Comparison of ENCODE assay signal across 8 mouse cellular contexts in genomic region chr9:44655098-44656066, GRCm38 (mm10). TPM values are rescaled to one million over a fixed set of nuclear protein-coding genes. Genes with fewer than 3 reads are reported as not detected.
A peak's percentile ranks its signal among the peaks of the same experiment; 100 is the strongest.
DNase-seq lines count a peak whose midpoint lies in the region; ATAC-seq and TF ChIP-seq lines count a peak whose summit lies in the region.

No protein-coding gene starts in this region.

- no peak overlapping the region for H3K4me3 ChIP-seq in cerebellum, adult 2 months (replicated peaks; ENCODE audit: insufficient read depth, low read depth, low read length)
- H3K4me3 ChIP-seq in forebrain, embryonic 16.5 days (replicated peaks; ENCODE audit: low read length): no peak overlapping the region; the same call in 1 of the 2 replicates
- 0 out of 2 replicates have a peak overlapping the region, but pooled peaks have one; percentile 1 for H3K4me3 ChIP-seq in hindbrain, embryonic 11.5 days (ENCODE audit: low read depth, low read length)

- peak overlapping the region; percentile 24 for H3K4me2 ChIP-seq in forebrain, embryonic 16.5 days (ENCODE audit: low read length)
- H3K4me2 ChIP-seq in hindbrain, embryonic 11.5 days (replicated peaks; ENCODE audit: low read depth, low read length): peak overlapping the region; percentile 22

- 13% methylated on average over 26 of the region's 26 CpGs for WGBS in cerebellum, adult 2 months
- 25% methylated on average over 26 of the region's 26 CpGs for WGBS in forebrain, embryonic 16.5 days
- WGBS in hindbrain, embryonic 11.5 days: 31% methylated on average over 26 of the region's 26 CpGs

- peak; percentile 59; the same call in 1 of the 2 replicates for ATAC-seq in forebrain, embryonic 16.5 days
- ATAC-seq in hindbrain, embryonic 11.5 days (ENCODE audit: low FRiP score): peak; percentile 54; the same call in 1 of the 2 replicates

- H3K9ac ChIP-seq in forebrain, embryonic 16.5 days (replicated peaks; ENCODE audit: low read depth, low read length): no peak overlapping the region
- H3K9ac ChIP-seq in hindbrain, embryonic 11.5 days (ENCODE audit: low read depth, low read length): no peak overlapping the region

- peak; percentile 66 for TF ChIP-seq CTCF in cerebellum, adult 2 months (IDR thresholded peaks at IDR 0.05; ENCODE audit: borderline replicate concordance, insufficient read depth, low read depth, low read length)

- no peaks in the 10 kb centered on the region for H3K27me3 ChIP-seq in cerebellum, adult 2 months (ENCODE audit: control insufficient read depth, insufficient read depth, low read length)
- H3K27me3 ChIP-seq in forebrain, embryonic 16.5 days (replicated peaks; ENCODE audit: control insufficient read depth, insufficient read depth, low read length): no peaks in the 10 kb centered on the region
- H3K27me3 ChIP-seq in hindbrain, embryonic 11.5 days (ENCODE audit: control insufficient read depth, insufficient read depth, low read length): no peaks in the 10 kb centered on the region

- H3K9me3 ChIP-seq in forebrain, embryonic 16.5 days (ENCODE audit: control insufficient read depth, low read length): no peaks in the 10 kb centered on the region
- no peaks in the 10 kb centered on the region for H3K9me3 ChIP-seq in hindbrain, embryonic 11.5 days (ENCODE audit: control insufficient read depth, low read length)

- TF ChIP-seq POLR2A in cerebellum, adult 2 months (IDR thresholded peaks at IDR 0.05; ENCODE audit: borderline replicate concordance, insufficient read depth, low read length): no peak

- DNase-seq in layer of hippocampus, adult 11-12 months (ENCODE audit: low spot score): peak; percentile 63
- no peak for DNase-seq in layer of hippocampus, adult 9-11 months
- DNase-seq in cerebellum, adult 2 months: peak; percentile 66 to 68
- DNase-seq in hindbrain, embryonic 11.5 days (ENCODE audit: low spot score): peak; percentile 85
- DNase-seq in layer of hippocampus, postnatal 10 days (ENCODE audit: low spot score in 2 of 2): peak; percentile 64 to 69
- peak; percentile 72 for DNase-seq in lung, postnatal 14 days
- DNase-seq in right cerebral cortex, adult 2 months (ENCODE audit: low spot score in 2 of 2): peak; percentile 68 to 73

- no peaks in the 10 kb centered on the region for H3K4me1 ChIP-seq in cerebellum, adult 2 months (ENCODE audit: control insufficient read depth, insufficient read depth, low read length)
- peaks cover 5% of the 10 kb centered on the region; the same call in 1 of the 2 replicates for H3K4me1 ChIP-seq in forebrain, embryonic 16.5 days (replicated peaks; ENCODE audit: control insufficient read depth, insufficient read depth, low read length)
- H3K4me1 ChIP-seq in hindbrain, embryonic 11.5 days (replicated peaks; ENCODE audit: control insufficient read depth, insufficient read depth, low read length): 0 out of 2 replicates have a peak, but pooled peaks cover 2% of the 10 kb centered on the region

- H3K36me3 ChIP-seq in forebrain, embryonic 16.5 days (ENCODE audit: control insufficient read depth, insufficient read depth): no peaks in the 10 kb centered on the region
- no peaks in the 10 kb centered on the region for H3K36me3 ChIP-seq in hindbrain, embryonic 11.5 days (ENCODE audit: control insufficient read depth, insufficient read depth, low read length)

- no peak overlapping the region for H3K27ac ChIP-seq in cerebellum, adult 2 months (ENCODE audit: insufficient read depth, low read length)
- no peak overlapping the region for H3K27ac ChIP-seq in forebrain, embryonic 16.5 days (ENCODE audit: low read length)
- no peak overlapping the region for H3K27ac ChIP-seq in hindbrain, embryonic 11.5 days (ENCODE audit: low read depth, low read length)

RNA-seq across cellular contexts. Expression of gene Treh, which starts 17.7 kb away (rescaled TPM):
- not detected in 2 replicates for polyA plus RNA-seq in cerebellum, adult 2 months (2012; rRNA removed)
- polyA plus RNA-seq in forebrain, embryonic 16.5 days (2015; fragmentation: Nextera tagmentation; extraction: Ambion mirVana): not detected in 2 replicates
- not detected in 2 replicates for polyA plus RNA-seq in hindbrain, embryonic 11.5 days (2014; fragmentation: Nextera tagmentation; extraction: Ambion mirVana)
- total RNA-seq in layer of hippocampus, postnatal 10 days (2021): not detected

RNA-seq across cellular contexts. Expression of gene Ddx6, which starts 50.7 kb away (rescaled TPM):
- 41.8 TPM in 2 replicates for polyA plus RNA-seq in cerebellum, adult 2 months (2012; rRNA removed)
- polyA plus RNA-seq in forebrain, embryonic 16.5 days (2015; fragmentation: Nextera tagmentation; extraction: Ambion mirVana): 21.2 and 22.8 TPM in 2 replicates
- polyA plus RNA-seq in hindbrain, embryonic 11.5 days (2014; fragmentation: Nextera tagmentation; extraction: Ambion mirVana): 16.0 and 32.7 TPM in 2 replicates
- 100 to 1,000 TPM; 112 to 113 TPM for total RNA-seq in layer of hippocampus, postnatal 10 days (2021)
